Mouse (Mus musculus) liver, embryonic 13.5 days (tissue): ENCODE data around the gene Prss12. TPM values are rescaled to one million over a fixed set of nuclear protein-coding genes. Genes with fewer than 3 reads are reported as not detected.

Experiments
- ATAC-seq: fragments of 200-750 bp; cut with Nextera tagmentation; 2 replicates; pipeline ENCODE4 v1.8.0; 2017; ENCODE audit warnings: low read depth, mild to moderate bottlenecking, moderate number of reproducible peaks, moderate library complexity
- DNase-seq: peaks from one replicate; pipeline ENCODE4 v3.0.0; 2022
- H3K27ac ChIP-seq: fragments of 300-500 bp; sonication (generic); 2 replicates; pipeline ENCODE4 v1.5.1; 2015; ENCODE audit warnings: moderate library complexity, mild to moderate bottlenecking, inconsistent platforms
- H3K27me3 ChIP-seq: fragments of 300-500 bp; sonication (generic); 2 replicates; pipeline ENCODE4 v1.6.1; 2015; ENCODE audit warnings: mild to moderate bottlenecking, inconsistent platforms
- H3K36me3 ChIP-seq: fragments of 300-500 bp; sonication (generic); 2 replicates; pipeline ENCODE4 v1.6.1; 2015; ENCODE audit warnings: mild to moderate bottlenecking, inconsistent platforms
- H3K4me1 ChIP-seq: fragments of 300-500 bp; sonication (generic); replicated peaks from 2 replicates; pipeline ENCODE4 v1.6.1; 2015; ENCODE audit warnings: inconsistent platforms
- H3K4me2 ChIP-seq: fragments of 300-500 bp; sonication (generic); 2 replicates; pipeline ENCODE4 v1.6.1; 2015; ENCODE audit warnings: inconsistent platforms, mild to moderate bottlenecking, moderate library complexity
- H3K4me3 ChIP-seq: fragments of 300-500 bp; sonication (generic); replicated peaks from 2 replicates; pipeline ENCODE4 v1.5.1; 2015; ENCODE audit warnings: mild to moderate bottlenecking, inconsistent platforms
- H3K9ac ChIP-seq: fragments of 300-500 bp; sonication (generic); 2 replicates; pipeline ENCODE4 v1.6.1; 2015; ENCODE audit warnings: mild to moderate bottlenecking, inconsistent platforms
- H3K9me3 ChIP-seq: fragments of 300-500 bp; sonication (generic); replicated peaks from 2 replicates; pipeline ENCODE4 v1.6.1; 2016; ENCODE audit warnings: inconsistent platforms
- WGBS: fragments of 180-500 bp; shearing (Covaris S2); methylation state at CpG from one replicate; pipeline ENCODE4 v1.1.7; 2015; ENCODE audit not compliant: insufficient replicate concordance; 5-methylcytosine and 5-hydroxymethylcytosine counted together
- polyA plus RNA-seq: library from polyadenylated mRNA; unstranded; fragments of >200 nt; fragmentation: Nextera tagmentation; extraction: Ambion mirVana; gene quantifications from 2 replicates; pipeline ENCODE4 v1.2.1, GENCODE M21; 2015

Gene Prss12
- polyA plus RNA-seq, 1 experiment from 2014 or later: 0.35 TPM

DNA sequence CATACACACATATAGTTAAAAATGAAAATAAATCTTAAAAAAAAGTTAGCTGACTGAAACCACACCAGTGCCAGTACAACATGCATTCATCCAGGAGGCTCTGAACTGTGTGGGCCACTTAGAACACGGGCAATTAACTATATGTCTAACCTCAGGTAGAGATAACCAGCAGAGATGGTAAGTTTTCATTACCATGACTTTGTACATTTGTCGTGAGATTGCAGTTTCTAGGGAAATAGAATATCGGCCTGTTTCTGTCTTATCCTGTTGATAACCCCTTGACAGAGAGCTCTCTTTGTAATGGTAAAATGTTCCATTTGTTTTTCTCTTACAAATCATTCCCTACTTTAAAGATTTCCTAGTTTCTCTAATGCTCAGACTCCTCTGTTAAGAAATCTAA lies 103.8 kb downstream of the Prss12 start:
- DNase-seq (no peak), ATAC-seq (peak; percentile 34; the same call in 1 of the 2 replicates)
- Histone ChIP-seq H3K36me3 (no peaks in the 10 kb centered on the region), H3K4me3 (no peak overlapping the region), H3K27ac (no peak overlapping the region), H3K9ac (no peak overlapping the region), H3K4me1 (peaks cover 8% of the 10 kb centered on the region), H3K9me3 (no peaks in the 10 kb centered on the region), H3K27me3 (no peaks in the 10 kb centered on the region), H3K4me2 (no peak overlapping the region)
- 36% methylated on average over 3 of the region's 3 CpGs for WGBS

DNA sequence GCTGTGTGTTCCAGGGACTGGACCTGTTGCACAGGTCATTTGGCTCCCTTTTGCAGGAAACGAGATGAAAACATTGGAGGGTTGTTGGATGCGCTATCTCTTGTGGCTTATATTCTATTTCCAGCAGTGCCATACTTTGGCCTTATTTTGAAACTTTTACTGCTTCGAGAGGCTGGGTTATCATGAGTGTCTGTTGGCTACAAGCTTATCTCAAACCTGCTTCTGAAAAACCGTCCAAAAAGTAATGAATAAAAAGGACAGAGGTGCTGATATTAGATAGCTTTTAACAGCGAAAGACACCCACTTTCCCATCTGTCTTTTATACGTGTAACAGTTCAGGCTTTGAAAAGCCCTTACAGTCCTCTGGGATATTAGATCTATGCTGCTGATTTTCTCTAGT lies 107.2 kb downstream of the Prss12 start:
- no peak overlapping the region for H3K4me2 ChIP-seq
- peak overlapping the region; percentile 55 for H3K27ac ChIP-seq
- no peaks in the 10 kb centered on the region for H3K36me3 ChIP-seq
- 28% methylated on average over 6 of the region's 6 CpGs for WGBS
- DNase-seq (no peak), ATAC-seq (peak; percentile 74)
- no peaks in the 10 kb centered on the region for H3K9me3 ChIP-seq
- no peak overlapping the region for H3K4me3 ChIP-seq
- no peaks in the 10 kb centered on the region for H3K27me3 ChIP-seq
- H3K9ac ChIP-seq: no peak overlapping the region
- peaks cover 8% of the 10 kb centered on the region for H3K4me1 ChIP-seq

DNA sequence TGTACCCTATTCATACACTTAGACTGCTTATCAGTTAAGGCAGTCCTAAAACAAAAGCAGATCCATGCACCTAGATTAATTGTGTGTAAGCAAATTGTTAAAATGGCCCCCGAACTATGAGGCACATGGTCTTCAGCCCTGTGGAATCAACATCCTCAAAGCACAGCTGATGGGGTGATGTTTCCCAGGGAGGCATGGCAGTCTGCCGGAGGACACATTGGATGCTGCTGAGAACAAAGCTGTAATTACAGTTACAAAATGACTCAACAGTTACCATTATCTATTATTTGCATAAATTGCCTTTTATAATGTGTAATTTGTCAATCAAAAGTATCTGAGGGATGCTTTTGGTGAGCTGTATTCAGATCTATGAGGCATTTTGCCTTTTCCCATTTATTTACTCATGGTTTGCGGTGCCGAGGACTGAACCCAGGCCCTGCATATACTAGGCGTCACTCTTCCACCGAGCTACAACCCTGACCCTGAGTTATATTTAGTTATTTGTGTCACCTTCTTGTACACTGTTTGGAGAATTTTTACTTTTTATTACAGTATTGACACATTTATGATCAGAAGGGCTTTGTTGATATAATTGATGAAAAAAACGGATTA lies 108.6 kb downstream of the Prss12 start:
- Histone ChIP-seq H3K27me3 (no peaks in the 10 kb centered on the region), H3K9me3 (no peaks in the 10 kb centered on the region), H3K36me3 (no peaks in the 10 kb centered on the region), H3K27ac (no peak overlapping the region), H3K4me2 (no peak overlapping the region), H3K9ac (no peak overlapping the region), H3K4me1 (peaks cover 8% of the 10 kb centered on the region), H3K4me3 (no peak overlapping the region)
- ATAC-seq (0 out of 2 replicates have a peak, but pooled peaks have one; percentile 34), DNase-seq (no peak)
- WGBS: 79% methylated on average over 7 of the region's 7 CpGs

Other genes with a start within 250 kb of the Prss12 start
- 0.21 and 0.41 TPM in 2 replicates for gene Synpo2, start 210.8 kb upstream of the Prss12 start, polyA plus RNA-seq
- gene Sec24d, start 179.5 kb upstream of the Prss12 start, polyA plus RNA-seq: 14.1 and 23.3 TPM in 2 replicates
- gene Mettl14, start 60.8 kb upstream of the Prss12 start, polyA plus RNA-seq: 9.4 and 11.7 TPM in 2 replicates
- 0.17 and 0.32 TPM in 2 replicates for gene Ndst3, start 243.9 kb downstream of the Prss12 start, polyA plus RNA-seq